Mouse (Mus musculus): ENCODE measurements around the gene Fam187b.

The Fam187b gene

DNA sequence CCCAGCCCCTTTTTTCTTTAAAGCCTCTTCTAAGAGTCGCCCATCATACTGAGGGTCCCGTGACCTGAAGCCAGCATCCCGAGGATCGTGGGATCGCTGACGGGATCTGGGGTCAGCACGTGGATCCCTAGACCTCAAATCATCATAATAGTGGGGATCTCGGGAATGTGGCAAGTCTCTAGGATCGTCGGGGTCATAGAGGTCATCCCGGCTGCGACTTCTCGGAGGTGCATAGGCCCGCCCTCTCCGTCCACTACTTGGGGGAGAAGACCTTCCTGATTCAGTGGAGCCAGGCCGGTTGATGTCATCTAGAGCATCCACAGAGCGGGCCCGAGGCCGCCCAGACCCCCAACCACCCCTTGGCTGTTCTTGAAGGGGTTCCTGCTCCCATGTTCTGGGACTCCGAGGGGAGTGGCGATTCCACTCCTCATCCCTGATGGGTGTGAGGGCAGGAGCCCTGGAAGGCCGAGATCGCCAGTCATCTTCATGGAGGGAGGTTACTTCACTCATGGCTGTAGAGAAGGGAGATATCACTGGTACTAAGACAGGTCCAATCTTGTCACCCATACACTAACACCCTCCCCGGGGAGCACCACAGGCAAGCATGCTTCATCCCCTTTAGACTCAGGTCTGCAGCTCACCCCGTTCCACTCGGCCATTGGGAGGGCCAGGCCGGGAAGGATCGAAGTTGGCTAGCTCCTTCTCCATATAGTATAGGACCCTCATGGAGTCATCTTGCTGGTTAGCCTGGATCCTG, 15.3 kb upstream of the Fam187b start:
- no peak for DNase-seq (ENCODE audit: low read depth in 1 of 2, low spot score in 2 of 2)

DNA sequence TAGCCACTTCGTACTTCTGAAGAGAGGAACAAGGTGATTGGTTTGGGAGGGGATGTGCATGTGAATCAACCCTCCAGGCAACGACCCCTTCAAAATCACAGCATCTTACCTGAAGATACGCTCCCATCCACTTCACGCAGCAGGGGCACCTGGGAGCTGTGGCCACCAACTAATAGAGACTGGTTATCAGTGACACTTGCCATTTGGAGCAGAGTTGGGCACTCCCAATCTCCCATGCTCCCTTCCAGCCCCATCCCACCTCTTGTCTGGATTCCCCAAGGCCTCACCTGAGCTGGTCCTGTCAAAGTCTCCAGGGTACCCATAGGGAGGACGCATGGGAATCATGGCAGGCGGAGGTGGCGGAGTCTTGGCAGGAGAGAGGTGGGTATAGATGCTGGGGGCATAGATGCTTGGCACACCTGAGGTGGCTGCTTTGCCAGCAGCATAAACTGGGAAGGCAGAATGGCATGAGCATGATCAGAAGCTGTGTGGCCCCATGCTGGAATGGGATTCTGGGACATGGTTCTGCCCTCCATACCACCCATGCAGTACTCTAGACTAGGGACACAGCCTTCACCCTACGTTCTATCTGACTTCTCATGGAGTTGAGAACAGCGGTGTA, 14.6 kb upstream of the Fam187b start:
- DNase-seq (ENCODE audit: low read depth in 1 of 2, low spot score in 2 of 2) = no peak

DNA sequence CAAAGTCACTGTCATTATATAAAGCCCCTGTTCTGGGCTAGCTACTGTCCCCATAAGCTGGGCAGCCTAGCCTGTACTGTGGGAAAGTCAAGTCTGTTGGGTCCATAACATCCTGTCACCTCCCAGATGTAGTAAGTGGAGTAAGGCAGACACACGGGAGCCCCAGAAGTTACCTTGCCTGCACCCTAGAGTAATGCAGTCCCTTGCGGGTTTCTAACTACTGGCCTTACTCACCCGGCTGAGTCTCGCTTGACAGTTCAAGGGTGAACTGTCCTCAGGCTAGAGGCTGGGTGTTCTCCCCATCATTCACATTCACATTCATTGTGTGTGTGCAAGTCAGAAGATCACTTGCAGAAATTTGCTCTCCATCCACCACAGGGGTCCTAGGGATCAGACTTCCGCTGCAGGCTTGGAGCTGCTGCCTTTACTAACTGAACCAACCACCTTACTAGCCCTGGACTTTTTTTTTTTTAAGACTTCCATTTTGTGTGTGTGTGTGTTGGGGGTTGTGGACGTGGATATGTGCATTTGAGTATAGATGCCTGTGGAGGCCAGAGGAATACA, 13.7 kb upstream of the Fam187b start:
- no peak for DNase-seq (ENCODE audit: low read depth in 1 of 2, low spot score in 2 of 2)

DNA sequence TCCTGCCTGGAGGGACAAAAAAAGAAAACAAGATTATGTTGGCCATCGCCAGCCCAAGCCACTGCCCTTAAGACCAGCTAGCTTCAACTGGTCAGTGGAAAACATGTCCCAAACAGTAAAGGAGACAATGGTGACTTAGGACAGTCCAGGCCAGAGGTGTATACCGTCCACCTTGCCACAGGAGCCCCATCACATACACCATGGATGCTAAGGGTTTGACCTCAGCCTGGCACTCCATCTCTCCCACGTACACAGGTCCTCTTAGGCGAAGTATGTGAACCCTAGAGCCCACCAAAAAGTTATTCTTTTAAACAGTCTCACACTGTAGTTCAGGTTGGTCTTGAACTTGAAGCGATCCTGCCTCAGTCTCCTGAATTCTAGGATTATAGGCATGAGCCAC, 10.7 kb upstream of the Fam187b start:
- DNase-seq (ENCODE audit: low read depth in 1 of 2, low spot score in 2 of 2) = no peak

DNA sequence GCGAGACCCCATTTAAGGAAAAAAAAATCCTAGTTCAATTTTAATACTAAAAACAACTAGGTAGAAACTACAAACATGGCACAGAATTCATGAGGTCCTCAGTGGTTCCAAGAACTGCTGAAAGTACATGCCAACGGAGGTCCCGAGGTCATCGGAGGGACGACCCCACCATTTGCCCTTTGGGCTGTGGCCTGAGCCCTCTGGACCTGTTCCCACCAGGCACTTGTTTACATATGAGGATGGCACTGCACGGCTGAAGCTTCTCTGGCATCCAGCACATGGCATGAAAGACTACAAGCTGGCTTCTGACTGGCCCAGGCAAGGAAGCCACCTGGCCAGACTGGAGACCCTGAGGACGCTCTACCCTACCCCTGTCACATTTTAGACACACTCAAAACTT, 9.2 kb upstream of the Fam187b start:
- DNase-seq (ENCODE audit: low read depth in 1 of 2, low spot score in 2 of 2) = no peak

DNA sequence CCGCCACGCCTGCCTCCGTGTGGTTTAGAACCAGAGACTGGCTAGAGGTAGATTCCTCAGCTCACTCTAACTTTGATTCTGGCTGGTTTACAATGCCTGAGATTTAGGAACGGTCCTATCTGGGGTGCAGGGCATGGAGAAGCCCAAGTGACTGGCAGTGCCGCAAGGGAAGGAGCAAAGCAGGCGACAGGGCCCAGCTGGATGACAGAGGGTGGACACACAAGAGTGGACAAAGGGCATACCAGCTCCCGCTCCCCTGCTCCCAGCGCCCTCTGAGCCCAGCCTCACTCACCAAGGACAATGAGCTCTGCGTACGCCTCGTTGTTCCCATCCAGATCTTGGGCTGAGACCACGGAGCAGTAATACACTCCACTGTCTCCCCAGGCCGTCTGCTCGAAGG, 7.9 kb upstream of the Fam187b start:
- DNase-seq (ENCODE audit: low read depth in 1 of 2, low spot score in 2 of 2) = no peak

DNA sequence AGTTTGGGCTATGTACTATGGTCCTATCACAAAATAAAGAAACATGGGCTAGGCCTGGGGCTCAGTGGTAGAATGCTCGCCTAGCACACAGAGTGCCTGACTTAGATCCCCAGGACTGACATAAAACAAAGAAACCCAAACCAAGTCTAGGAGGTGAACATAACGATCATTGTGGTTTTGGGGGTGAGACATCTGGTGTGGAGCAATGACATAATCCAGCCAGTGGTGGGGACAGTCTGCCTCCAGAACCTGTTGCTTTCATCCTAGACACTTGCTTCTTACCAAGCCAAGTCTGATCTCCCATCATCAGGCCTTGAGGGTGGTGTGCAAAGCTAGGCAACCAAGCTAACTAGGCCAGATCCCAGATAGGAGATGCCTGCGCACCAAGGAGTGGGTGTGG, 6.9 kb upstream of the Fam187b start:
- DNase-seq (ENCODE audit: low read depth in 1 of 2, low spot score in 2 of 2) = no peak

DNA sequence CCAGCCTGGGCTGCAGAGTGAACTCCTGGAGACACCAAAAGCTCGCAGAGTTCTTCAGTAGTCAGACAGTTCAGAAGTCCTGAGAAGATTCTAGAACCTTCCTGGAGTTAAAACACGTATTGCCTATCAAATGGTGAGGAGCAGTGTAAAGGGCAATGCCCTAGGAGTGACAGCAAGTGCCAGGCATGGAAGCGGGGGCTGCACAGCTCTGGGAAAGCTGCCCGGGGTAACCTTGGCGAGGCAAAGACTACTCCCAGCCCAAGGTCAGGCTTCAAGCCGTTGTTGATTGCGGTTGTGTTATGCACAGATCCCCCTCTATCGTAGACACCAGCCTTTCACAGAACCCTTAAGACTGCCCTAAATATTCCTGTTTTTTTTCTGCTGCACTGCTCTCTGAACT, 5.0 kb upstream of the Fam187b start:
- no peak for DNase-seq (ENCODE audit: low read depth in 1 of 2, low spot score in 2 of 2)

DNA sequence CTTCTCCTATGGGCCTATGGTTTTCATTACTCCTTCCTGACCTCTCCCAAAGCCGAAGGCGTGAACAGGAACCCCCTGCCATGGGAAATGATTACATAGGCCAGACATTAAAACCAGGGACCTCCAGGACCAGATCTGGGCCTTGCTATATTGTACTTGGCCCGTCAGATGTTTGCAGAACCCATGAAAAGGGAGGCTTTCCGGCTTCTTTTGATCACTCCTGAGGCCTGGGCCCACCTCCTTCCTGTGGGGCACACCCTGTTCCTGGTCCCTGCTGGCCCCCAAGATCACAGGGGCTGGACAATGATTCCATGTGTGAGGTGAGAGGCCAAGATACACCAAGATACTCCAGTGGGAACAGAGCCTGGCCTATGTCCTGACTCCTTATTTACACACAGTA, 4.4 kb upstream of the Fam187b start:
- no peak for DNase-seq (ENCODE audit: low read depth in 1 of 2, low spot score in 2 of 2)

DNA sequence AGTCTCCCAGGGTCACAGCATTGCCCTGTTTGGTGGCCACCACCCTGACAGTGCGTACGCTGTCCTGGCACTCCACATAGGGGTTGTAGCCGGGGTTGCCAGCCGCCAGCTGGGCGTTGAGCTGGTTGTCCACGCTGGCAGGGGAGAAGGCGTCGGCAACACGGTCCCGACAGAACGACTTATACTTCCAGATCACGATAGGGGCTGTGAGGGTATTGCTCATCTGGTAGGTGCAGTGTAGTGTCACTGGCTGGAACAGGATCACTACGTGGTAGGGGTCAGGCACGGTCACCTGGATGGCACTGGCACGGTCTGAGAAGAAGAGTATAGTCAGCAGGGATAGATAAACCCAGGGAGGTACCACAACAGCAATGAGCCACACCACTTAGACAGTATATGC, 1.7 kb upstream of the Fam187b start:
- no peak for DNase-seq (ENCODE audit: low read depth in 1 of 2, low spot score in 2 of 2)

DNA sequence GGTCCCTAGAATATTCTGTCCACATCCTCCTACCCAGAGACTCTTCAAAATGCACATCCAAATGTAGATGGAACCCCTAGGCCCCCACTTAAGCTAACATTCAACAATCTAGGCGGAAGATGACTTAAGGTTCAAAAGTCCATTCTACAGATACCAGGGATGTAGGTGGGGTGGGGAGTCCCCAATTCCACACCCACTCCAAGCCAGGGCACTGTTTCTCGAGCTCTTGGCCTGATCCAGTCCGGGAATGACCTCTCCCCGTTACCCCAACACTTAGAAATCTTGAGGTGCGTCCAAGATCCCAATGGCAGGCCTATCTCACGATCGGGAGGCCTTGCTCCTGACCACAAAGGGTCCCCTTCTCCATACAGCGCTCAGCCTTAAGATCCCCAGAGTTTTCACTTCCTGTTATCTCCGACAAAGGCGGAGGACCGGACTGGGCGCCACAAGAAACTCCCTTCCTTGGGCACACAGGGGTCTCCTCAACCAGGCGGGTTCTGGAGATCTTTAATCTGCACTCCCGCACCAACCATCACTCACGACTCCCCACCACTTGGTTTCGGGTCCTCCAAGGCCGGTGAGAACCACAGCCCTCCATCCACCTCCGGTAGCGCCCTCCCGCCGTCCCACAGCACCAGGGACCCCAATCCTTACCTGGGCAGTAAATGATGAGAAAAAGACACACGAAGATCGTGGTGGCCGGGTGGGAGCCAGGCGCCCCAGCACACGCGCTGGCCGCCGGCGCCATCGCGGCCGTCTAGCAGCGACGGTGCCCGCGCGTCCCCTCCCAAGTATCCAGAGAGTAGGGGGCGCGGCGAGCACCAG, 952 bp upstream of the Fam187b start:
- DNase-seq (ENCODE audit: low read depth in 1 of 2, low spot score in 2 of 2) = peak in 1 of 2 experiments; percentile 28

DNA sequence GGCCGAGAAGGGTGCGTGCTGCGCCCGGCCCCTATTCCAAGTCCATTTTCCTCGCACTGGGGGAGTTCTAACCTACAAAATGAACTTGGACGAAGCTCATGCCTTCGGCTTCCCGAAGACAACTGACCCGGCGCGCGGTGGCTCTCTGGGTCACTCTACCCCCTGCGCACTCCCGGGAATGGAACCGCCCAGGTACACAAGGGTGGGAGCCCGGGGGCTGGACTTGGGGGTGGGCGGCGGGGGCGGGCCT, 414 bp upstream of the Fam187b start, which contains the start of gene Lsr:
TSS of gene Lsr (minus strand) at position 214 of the 250 bp plus-strand sequence.
- no peak for DNase-seq (ENCODE audit: low read depth in 1 of 2, low spot score in 2 of 2)

DNA sequence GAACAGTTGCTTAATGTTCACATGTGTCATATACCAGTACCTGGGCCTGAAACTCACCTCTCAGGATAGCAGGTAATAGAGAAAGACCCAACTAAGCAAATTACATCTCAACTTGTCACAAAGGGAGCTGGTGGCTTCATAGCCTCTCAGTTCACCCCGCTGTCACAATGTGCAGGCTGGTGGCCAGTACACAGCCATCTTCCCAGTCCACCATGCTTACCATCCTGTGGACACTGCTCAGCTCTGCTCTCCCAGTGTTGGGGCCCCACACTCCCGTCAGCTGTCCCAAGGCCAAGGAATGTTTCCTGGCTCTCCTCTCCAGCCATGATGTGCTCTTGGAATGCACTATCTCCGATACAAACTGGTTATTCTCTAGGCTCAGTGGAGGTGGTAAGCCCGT, 8.1 kb downstream of the Fam187b start:
- no peak for DNase-seq (ENCODE audit: low read depth in 1 of 2, low spot score in 2 of 2)

DNA sequence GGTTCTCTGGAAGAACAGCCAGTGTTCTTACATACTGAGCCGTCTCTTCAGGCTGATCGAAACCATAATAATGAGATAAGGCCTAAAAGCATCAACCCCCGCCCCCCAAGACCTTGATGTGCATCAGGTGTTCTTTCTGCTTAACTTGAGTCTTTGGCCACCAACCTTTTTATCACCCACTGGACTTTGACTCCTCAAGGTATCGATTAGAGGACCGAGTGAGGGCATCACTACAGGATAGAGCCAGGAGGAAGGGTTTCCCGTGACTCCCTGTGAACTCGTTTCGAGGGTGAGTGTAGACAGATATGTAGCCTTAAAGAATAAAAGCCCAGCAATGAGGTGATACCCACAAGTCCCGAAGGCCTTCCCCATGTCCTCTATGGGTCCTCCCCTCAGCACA, 11.8 kb downstream of the Fam187b start:
- DNase-seq (ENCODE audit: low read depth in 1 of 2, low spot score in 2 of 2) = no peak

DNA sequence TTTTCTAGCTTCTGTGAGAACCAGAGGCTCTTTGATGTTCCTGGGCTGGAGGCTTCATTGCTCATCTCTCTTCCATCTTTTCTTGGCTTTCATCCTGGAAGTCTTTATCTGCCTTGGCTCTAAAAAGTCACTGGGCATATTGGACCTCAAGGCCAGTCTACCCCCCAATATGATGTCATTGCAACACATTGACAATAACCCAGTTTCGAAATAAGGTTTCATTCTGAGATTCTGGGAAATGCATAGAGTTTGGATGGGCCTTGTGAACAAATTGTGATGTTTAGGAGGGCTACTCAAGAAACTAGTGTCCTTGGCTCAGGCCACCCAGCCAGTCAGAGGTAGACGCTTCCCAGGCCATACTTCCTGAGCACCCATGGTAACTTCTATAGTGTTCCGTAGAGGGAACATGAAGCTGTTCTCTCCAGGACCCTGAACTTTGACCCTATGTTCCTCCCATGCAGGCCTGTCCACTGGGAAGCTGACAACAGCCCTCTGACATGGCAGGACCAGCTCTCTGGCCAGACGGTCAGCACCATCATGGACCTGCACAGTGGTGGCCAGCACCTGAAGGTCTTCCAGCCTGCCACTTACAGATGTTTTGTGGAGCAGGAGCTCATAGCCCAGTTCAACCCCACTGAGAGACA, 15.1 kb downstream of the Fam187b start:
- DNase-seq (ENCODE audit: low read depth in 1 of 2, low spot score in 2 of 2) = no peak

DNA sequence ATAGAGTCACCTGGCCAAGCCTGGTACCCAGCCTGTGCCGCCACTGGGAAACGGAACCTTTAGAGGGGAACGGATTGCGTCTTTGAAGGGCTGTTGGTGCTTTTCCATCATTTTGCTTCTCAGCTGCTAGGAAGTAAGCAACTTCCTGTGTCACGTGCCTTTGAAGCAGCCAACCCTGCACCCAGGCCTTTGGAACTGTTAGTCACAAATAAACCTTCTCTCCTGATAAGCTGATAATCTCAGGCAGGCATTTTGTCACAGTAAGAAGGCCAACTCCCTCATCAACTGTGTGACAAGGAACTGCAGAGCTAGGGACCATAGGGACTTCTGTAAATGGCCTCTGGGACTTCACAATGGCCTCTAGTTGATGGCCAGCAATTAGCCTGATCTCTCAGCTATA, 18.6 kb downstream of the Fam187b start:
- DNase-seq (ENCODE audit: low read depth in 1 of 2, low spot score in 2 of 2) = no peak

DNA sequence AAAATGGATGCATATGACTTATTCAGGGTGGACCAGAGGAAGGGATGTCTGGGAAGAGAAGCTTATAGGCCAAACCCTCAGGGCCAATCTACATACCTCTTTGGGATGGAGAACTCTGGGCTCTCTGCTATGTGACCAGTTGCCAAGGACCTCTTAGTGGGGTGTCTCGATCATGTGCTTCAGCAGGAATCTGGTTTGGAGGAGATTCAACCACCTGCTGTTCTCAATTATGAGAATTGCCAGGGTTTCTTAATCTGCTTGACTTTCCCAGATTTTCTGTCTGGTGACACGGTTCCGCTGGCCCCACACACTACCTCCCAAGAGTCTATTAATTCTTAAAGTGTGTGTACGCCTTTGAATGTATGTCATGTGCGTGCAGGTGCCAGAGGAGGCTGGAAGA, 20.4 kb downstream of the Fam187b start:
- DNase-seq (ENCODE audit: low read depth in 1 of 2, low spot score in 2 of 2) = no peak

DNA sequence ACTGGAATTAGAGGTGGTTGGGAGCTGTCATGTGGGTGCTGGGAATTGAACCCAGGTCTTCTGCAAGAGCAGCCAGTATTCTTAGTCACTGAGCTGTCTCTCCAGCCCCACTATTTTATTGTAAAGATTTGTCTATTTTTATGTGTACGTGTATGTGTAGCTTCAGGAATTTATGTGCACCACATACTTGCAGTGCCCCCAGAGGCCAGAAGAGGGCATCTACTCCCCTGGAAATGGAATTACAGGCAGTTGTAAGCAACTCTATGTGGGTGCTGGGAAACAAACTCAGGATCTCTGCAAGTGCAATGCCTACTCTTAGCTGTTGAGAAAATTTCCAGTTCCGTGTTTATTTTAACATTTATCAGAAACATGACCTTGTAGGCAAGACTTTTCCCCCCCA, 22.9 kb downstream of the Fam187b start:
- no peak for DNase-seq (ENCODE audit: low read depth in 1 of 2, low spot score in 2 of 2)

DNA sequence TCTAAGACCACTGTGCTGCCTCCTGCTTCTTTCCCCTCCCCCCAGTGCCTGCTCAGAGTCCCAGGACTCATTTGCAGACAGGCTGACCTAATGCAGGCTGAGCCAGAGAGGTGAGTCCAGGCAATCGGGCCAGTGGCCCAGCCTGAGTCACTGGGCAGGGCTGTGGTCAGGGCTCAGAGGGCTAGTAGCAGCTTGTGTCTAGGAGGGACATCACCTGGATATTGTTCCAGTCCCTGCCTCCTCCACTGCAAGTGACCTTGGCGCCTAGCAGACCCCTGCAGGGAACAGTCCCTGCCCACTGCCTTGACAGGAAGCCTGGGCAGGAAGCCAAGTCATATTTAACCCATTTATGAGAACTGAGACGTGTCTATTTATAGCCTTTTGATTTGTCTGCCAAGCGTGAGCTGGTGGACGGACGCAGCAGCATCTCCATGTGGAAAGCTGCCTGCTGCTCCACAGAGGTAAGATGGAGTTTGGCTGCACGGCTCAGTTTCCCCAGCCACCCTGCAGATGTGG, 27.0 kb downstream of the Fam187b start:
- peak; percentile 11 to 30 for DNase-seq (ENCODE audit: low read depth in 1 of 2, low spot score in 2 of 2)

DNA sequence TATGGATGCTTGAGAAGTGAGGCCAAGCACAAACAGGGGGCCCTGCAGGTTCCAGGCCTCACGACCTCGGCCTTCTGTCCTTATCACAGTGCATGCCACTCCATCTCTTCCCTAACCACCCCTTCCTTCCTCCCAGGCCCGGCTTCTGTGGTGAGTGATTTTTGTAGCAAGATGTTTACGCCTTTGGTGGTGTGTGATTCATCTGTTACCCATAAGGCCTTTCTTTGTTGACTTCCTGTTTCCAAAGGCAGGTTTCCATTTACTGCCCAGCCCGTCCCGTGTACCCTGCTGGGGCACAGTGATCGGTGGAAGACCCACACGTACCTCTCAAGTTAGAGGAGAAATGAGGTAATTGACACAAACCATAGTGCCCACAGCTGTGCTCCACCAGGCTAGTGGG, 29.1 kb downstream of the Fam187b start:
- peak; percentile 60 to 65 for DNase-seq (ENCODE audit: low read depth in 1 of 2, low spot score in 2 of 2)

DNA sequence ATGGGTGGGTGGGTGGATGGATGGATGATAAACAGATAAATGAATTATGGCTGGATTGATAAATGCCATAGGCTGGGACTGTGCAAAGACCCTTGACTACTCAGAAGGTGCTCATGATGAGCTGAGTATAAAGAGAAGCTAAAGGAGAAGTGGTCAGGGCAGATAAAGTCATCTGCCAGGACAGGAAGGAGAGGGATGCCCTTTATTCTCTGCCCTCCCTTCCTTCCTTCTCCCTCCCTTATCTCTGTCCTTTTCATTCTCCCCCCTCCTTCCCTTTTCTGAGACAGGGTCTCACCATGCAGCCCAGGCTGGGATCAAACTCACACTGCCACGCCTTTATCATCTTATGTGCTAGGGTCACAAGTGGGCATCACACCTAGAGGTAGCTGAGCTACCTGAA, 34.2 kb downstream of the Fam187b start:
- DNase-seq (ENCODE audit: low read depth in 1 of 2, low spot score in 2 of 2) = no peak

Data from monocyte, adult 2 months (primary cell).